Mouse (Mus musculus): ENCODE measurements at regions not wholly inside any gene's neighbourhood (a gene's known extent, or its start where the extent isn't known, plus 50 kb on each side); places are given as distances from the start of the nearest gene placed in this dataset.

DNA sequence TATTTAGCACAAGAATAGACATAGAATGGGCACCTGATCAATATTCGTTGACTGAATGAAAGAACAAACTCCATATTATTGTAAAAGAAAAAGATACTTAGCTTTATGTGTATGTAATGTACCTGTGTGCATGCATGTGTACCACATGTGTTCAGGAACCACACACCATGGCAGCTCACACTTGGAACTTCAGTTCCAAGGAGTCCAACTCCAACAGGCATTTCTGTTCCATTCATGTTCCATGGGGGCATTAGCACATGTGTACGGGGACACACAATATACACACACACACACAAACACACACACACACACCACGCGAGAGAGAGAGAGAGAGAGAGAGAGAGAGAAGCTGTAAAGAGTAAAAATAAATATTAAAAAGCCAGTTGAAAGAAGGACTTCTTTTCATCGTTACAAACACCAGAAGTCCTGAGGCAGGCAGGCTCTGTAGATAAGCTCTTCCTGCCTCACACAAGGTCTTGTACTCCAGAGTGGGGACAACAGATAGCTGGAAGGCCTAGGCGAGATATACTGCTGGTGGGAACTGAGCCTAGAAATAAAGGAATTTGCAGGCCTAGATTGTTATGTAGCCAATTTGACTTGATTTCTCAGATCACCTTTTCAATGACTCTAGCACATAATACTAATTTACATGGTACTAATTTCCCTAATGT lies 141.6 kb upstream of the Marcks start:
- no peak for TF ChIP-seq CTCF (IDR thresholded peaks at IDR 0.05; ENCODE audit: low read depth, low read length)
- TF ChIP-seq GATA1 (IDR thresholded peaks at IDR 0.05; ENCODE audit: borderline replicate concordance, low read length): no peak
- no peak for TF ChIP-seq POLR2AphosphoS5 (IDR thresholded peaks at IDR 0.05; ENCODE audit: insufficient replicate concordance, low read depth, low read length)

Measured in G1E (cell line).